Mouse (Mus musculus) forebrain, postnatal 0 days (tissue): ENCODE data around the gene Gapdh. TPM values are rescaled to one million over a fixed set of nuclear protein-coding genes. Genes with fewer than 3 reads are reported as not detected.

Experiments used
- ATAC-seq: fragments of 200-750 bp; cut with Nextera tagmentation; 2 replicates; pipeline ENCODE4 v1.8.0; 2017; ENCODE audit warnings: mild to moderate bottlenecking, moderate library complexity
- DNase-seq: peaks from one replicate; pipeline ENCODE4 v3.0.0-alpha.2; 2015
- H3K27ac ChIP-seq: fragments of 300-500 bp; sonication (generic); 2 replicates; pipeline ENCODE4 v1.5.1; 2014; ENCODE audit warnings: low read depth, mild to moderate bottlenecking, antibody characterized with exemption, low read length, moderate library complexity, mixed read lengths
- H3K27me3 ChIP-seq: fragments of 300-500 bp; sonication (generic); 2 replicates; pipeline ENCODE4 v1.6.1; 2014; ENCODE audit warnings: mild to moderate bottlenecking, low read length, mixed read lengths; ENCODE audit not compliant: insufficient read depth
- H3K36me3 ChIP-seq: fragments of 300-500 bp; sonication (generic); 2 replicates; pipeline ENCODE4 v1.6.1; 2014; ENCODE audit warnings: mild to moderate bottlenecking, moderate library complexity; ENCODE audit not compliant: insufficient read depth
- H3K4me1 ChIP-seq: fragments of 300-500 bp; sonication (generic); 2 replicates; pipeline ENCODE4 v1.6.1; 2014; ENCODE audit warnings: antibody characterized with exemption; ENCODE audit not compliant: insufficient read depth
- H3K4me2 ChIP-seq: fragments of 300-500 bp; sonication (generic); 2 replicates; pipeline ENCODE4 v1.6.1; 2014; ENCODE audit warnings: low read depth, mild to moderate bottlenecking, moderate library complexity
- H3K4me3 ChIP-seq: fragments of 300-500 bp; sonication (generic); 2 replicates; pipeline ENCODE4 v1.5.1; 2014; ENCODE audit warnings: low read depth, low read length, mixed read lengths
- H3K9ac ChIP-seq: fragments of 300-500 bp; sonication (generic); 2 replicates; pipeline ENCODE4 v1.6.1; 2014; ENCODE audit warnings: mild to moderate bottlenecking
- H3K9me3 ChIP-seq: fragments of 300-500 bp; sonication (generic); 2 replicates; pipeline ENCODE4 v1.6.1; 2016; ENCODE audit warnings: low read length
- CTCF ChIP-seq: sonication (generic); IDR thresholded peaks from 2 replicates; pipeline ENCODE4 v1.5.1; 2016; ENCODE audit warnings: antibody characterized with exemption, control low read depth, low read depth
- WGBS: fragments of 180-500 bp; shearing (Covaris S2); extraction: QIAGEN DNeasy Blood & Tissue Kit; methylation state at CpG from one replicate; pipeline ENCODE4 v1.1.7; 2014; 5-methylcytosine and 5-hydroxymethylcytosine counted together
- microRNA-seq, 2 experiments: library from miRNA; unstranded; fragments of <30 nt; microRNA quantifications; one replicate each; pipeline ENCODE4; 2016
- polyA plus RNA-seq: library from polyadenylated mRNA; unstranded; fragments of >200 nt; fragmentation: Nextera tagmentation; extraction: Ambion mirVana; gene quantifications from 2 replicates; pipeline ENCODE4 v1.2.1, GENCODE M21; 2015
- total RNA-seq: library from RNA; depleted of rRNA; stranded (reverse); fragments of >200 nt; gene quantifications from 2 replicates; pipeline ENCODE4 v1.2.3, GENCODE M21; 2014; rRNA removed

Gapdh gene
- total and polyA plus RNA-seq, 2 experiments from 2014 or later, result 1,543 to 2,022 TPM

DNA sequence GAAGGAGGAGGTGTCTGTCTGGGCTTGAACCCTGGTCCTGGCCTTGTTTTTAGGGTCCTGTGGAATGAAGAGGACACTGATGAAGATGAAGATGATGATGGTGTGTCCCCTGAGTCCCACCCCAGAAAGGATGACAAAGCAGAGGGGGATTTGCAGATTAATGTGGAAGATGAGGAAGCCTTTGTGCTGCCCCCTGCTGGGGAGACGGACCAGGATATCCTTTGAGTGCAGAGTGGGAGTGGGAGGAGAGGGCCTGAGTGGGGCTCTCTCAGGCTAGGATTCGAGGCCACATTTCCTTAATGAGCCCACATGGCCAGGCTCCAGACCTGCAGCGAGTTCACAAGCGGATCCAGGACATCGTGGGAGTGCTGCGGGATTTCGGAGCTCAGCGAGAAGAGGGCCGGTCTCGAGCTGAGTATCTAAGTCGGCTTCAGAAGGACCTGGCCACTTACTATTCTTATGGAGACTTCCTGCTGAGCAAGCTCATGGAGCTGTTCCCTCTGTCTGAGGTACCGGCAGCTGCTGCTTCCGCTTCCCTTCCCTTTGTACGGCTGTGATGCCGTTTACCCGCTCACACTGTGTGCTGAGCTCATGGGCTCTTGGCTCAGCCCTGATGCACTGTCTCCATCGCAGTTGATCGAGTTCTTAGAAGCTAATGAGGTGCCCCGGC is 29.1 kb downstream of the Gapdh start:
- Histone ChIP-seq H3K27me3 (no peaks in the 10 kb centered on the region), H3K4me1 (peaks cover 6% of the 10 kb centered on the region; the same call in 1 of the 2 replicates), H3K27ac (no peak overlapping the region), H3K4me3 (no peak overlapping the region), H3K9me3 (no peaks in the 10 kb centered on the region), H3K4me2 (no peak overlapping the region), H3K9ac (no peak overlapping the region), H3K36me3 (peaks cover 72% of the 10 kb centered on the region)
- peak; percentile 55 for DNase-seq
- 85% methylated on average over 19 of the region's 19 CpGs for WGBS
- peak; percentile 53 for ATAC-seq
- peak; percentile 71 for TF ChIP-seq CTCF

DNA sequence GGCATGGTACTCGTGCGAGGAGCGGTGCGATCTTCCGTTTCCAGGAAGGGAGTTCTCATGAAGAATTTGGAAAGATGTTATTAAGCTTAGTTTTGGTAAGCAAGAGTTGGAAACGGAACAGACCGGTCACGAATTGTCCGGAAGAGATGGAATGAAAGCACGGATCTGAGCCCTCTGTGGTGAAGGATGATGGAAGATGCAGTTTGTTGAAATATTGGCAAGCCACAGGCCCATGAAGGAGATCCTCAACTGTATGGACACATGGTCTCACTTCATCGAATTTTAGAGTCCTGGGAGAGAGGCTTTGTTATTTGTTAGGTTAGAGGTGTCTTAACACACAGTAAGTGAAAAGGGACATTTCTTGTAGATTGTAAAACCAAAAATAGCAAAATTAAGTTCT is 33.8 kb downstream of the Gapdh start:
- Histone ChIP-seq H3K4me2 (peak overlapping the region; percentile 84), H3K9ac (peak overlapping the region; percentile 65), H3K4me3 (peak overlapping the region; percentile 88), H3K27ac (no peak overlapping the region), H3K27me3 (no peaks in the 10 kb centered on the region), H3K9me3 (no peaks in the 10 kb centered on the region), H3K4me1 (peaks cover 6% of the 10 kb centered on the region; the same call in 1 of the 2 replicates), H3K36me3 (peaks cover 52% of the 10 kb centered on the region)
- TF ChIP-seq CTCF, result no peak
- DNase-seq (no peak), ATAC-seq (no peak)
- 11% methylated on average over 11 of the region's 11 CpGs for WGBS

DNA sequence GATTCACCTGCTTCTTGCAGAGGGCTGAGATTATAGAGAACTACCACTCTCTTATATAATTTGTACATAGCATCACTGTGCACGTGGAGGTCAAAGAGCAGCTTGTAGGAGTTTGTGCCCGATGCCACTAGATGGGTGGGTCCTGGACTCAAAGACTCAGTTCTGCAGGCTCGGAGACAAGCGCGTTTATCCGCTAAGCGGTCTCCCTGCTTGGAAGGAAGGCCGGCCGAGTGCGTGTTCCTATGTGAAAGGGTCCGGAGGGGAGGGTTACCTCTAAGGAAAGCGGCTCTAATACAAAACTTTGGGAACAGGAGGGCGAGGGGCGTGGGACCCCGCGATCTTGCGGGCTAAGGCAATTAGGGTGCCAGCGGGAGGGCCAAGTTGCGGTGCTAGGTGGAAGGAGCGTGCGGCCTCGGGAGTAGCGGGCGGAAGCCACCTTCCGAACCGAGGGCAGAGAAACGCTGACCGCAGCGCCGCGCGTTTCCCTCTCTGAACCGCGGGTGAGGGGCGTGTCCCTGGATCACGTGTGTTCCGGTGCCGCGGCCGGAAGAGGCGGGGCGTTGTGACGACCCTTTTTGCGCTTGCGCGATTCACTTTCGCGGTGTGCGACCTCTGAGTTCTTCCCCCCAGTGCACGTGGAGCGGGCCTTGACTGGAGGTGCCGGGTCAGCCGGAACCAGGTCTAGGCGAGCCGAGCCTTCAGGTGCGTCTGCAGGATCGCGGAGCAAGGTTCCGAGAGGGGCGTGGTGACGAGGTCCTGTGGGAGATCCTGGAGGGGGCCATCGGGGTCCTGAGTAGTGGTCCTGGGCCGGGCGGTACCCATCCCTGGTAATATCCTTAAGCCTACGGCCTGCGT is 34.7 kb downstream of the Gapdh start, which contains the start of gene Nop2:
TSS of gene Nop2 (plus strand) at position 608 of the 855 bp plus-strand sequence.
- peak; percentile 97 for ATAC-seq
- WGBS, result under 1% methylated on average over 66 of the region's 66 CpGs
- Histone ChIP-seq H3K27ac (peak within 1 kb of the TSS; percentile 51), H3K4me1 (peaks cover 6% of the 10 kb centered on the region; the same call in 1 of the 2 replicates), H3K36me3 (peaks cover 55% of the 10 kb centered on the region), H3K4me3 (peak within 1 kb of the TSS; percentile 88), H3K27me3 (no peaks in the 10 kb centered on the region), H3K4me2 (peak within 1 kb of the TSS; percentile 84), H3K9me3 (no peaks in the 10 kb centered on the region), H3K9ac (peak within 1 kb of the TSS; percentile 65)
- TF ChIP-seq CTCF, result no peak
- DNase-seq, result peak; percentile 96

DNA sequence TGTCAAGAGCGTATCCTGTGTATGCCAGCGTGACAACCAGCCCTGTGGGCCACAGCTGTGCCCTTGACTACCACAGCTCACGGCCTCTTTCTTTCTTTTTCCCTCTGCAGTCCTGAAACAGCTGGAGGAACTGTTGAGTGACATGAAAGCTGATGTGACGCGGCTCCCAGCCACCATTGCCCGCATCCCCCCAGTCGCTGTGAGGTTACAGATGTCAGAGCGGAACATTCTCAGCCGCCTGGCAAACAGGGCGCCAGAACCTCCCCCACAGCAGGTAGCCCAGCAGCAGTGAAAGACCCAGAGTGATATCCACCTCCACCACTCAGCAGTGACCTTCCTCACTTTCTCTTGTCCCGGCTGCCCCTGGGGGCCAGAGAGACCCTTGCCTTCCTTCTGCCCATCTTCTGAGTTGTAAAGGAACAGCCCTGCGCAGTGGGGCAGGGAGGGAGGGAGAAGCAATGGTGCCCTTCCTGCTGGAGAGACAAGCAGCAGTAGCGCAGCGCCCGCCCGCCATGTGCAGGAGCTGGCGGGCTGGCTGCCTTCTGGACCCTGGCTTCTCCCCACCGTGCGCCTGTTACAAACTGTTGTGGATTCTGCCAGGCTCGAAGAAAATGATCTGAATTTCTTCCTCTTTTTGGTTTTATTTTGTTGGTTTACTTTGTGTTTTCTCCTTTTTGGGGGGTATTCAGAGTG is 36.4 kb downstream of the Gapdh start:
- ATAC-seq (no peak), DNase-seq (no peak)
- 85% methylated on average over 20 of the region's 20 CpGs for WGBS
- Histone ChIP-seq H3K9me3 (no peaks in the 10 kb centered on the region), H3K9ac (no peak overlapping the region), H3K4me3 (no peak overlapping the region), H3K27ac (no peak overlapping the region), H3K36me3 (peaks cover 55% of the 10 kb centered on the region), H3K4me1 (peaks cover 6% of the 10 kb centered on the region; the same call in 1 of the 2 replicates), H3K27me3 (no peaks in the 10 kb centered on the region), H3K4me2 (no peak overlapping the region)
- no peak for TF ChIP-seq CTCF

DNA sequence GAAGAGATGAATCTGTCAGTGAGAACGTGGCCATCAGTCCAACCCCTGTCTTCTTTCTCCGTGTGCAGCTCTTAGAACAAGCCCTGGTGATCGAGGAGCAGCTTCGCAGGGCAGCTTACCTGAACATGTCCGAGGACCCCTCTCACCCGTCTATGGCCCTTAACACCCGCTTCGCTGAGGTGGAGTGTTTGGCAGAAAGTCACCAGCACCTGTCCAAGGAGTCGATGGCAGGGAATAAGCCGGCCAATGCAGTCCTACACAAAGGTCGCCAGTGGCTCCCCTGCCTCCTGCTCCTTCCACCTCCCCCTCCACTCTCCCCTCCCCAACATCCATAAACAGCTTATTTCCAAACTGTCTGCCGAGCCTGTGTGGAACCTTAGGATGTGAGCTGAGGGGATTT is 37.5 kb downstream of the Gapdh start:
- TF ChIP-seq CTCF, result no peak
- Histone ChIP-seq H3K4me2 (no peak overlapping the region), H3K4me1 (peaks cover 6% of the 10 kb centered on the region; the same call in 1 of the 2 replicates), H3K9ac (no peak overlapping the region), H3K4me3 (no peak overlapping the region), H3K27ac (no peak overlapping the region), H3K9me3 (no peaks in the 10 kb centered on the region), H3K36me3 (peaks cover 54% of the 10 kb centered on the region), H3K27me3 (no peaks in the 10 kb centered on the region)
- no peak for DNase-seq
- 88% methylated on average over 12 of the region's 12 CpGs for WGBS
- no peak for ATAC-seq

DNA sequence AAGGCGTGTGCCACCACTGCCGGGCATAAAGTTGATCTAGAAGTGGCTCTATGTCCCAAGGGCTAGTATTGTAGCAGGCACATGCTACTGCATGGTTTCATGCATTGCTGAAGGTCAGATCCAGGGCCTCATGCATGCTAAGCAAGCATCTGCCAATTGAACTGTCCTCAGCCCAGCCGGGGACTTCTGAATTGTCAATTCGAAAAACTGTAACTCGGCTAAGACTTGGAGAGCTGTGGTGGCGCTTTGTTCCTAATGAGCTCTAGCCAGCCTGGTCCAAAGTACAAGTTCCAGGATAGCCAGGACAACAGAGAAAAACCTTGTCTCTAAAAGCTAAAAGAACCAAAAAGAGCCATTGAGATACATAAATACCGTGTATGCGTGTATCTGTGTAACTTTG is 46.9 kb downstream of the Gapdh start:
- Histone ChIP-seq H3K9ac (no peak overlapping the region), H3K36me3 (peaks cover 86% of the 10 kb centered on the region), H3K9me3 (no peaks in the 10 kb centered on the region), H3K27ac (no peak overlapping the region), H3K4me2 (no peak overlapping the region), H3K4me3 (no peak overlapping the region), H3K27me3 (no peaks in the 10 kb centered on the region), H3K4me1 (no peaks in the 10 kb centered on the region)
- DNase-seq (no peak), ATAC-seq (no peak)
- WGBS, result 92% methylated on average over 8 of the region's 8 CpGs
- TF ChIP-seq CTCF, result no peak

DNA sequence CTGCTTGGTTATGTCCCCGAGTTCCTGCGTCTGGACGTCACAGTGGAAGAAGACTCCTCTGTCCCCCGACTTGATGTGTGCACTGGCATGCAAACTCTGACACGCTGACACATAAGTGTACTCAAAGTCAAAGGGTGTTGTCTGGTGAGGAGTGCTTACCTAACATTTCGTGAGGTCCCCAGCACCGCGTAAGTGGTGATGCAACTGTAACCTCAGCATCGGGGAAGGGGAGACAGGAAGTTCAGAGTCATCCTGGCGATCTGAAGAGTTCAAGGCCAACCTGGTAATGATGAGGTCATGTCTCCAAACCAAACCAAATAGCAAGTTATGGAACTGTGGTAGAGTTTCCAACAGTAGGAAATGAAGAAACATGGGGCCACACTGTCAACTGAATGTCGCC is 53.7 kb downstream of the Gapdh start:
- 95% methylated on average over 11 of the region's 11 CpGs for WGBS
- Histone ChIP-seq H3K4me2 (no peak overlapping the region), H3K9me3 (no peaks in the 10 kb centered on the region), H3K9ac (no peak overlapping the region), H3K4me3 (no peak overlapping the region), H3K4me1 (no peaks in the 10 kb centered on the region), H3K36me3 (peaks cover 90% of the 10 kb centered on the region), H3K27ac (no peak overlapping the region), H3K27me3 (no peaks in the 10 kb centered on the region)
- ATAC-seq (no peak), DNase-seq (no peak)
- TF ChIP-seq CTCF, result no peak

Small RNAs within 50 kb of the gene (microRNA-seq; reads per million reads assigned to microRNA genes)
- gene Mir3098, result 0.39 to 0.85 reads per million in 2 experiments

Other genes starting within 250 kb of the Gapdh start
- gene Ptms, start 246.4 kb downstream of the Gapdh start, total RNA-seq, result 722 and 784 TPM in 2 replicates
- gene Ptms, start 246.4 kb downstream of the Gapdh start, polyA plus RNA-seq, result 1,090 and 1,099 TPM in 2 replicates
- 432 and 471 TPM in 2 replicates for gene Mlf2, start 235.1 kb downstream of the Gapdh start, total RNA-seq
- 665 and 718 TPM in 2 replicates for gene Mlf2, start 235.1 kb downstream of the Gapdh start, polyA plus RNA-seq
- gene Cops7a, start 200.9 kb downstream of the Gapdh start, total RNA-seq, result 82.4 and 117 TPM in 2 replicates
- 87.8 and 93.0 TPM in 2 replicates for gene Cops7a, start 200.9 kb downstream of the Gapdh start, polyA plus RNA-seq
- 12.2 and 18.3 TPM in 2 replicates for gene Pianp, start 169.8 kb downstream of the Gapdh start, total RNA-seq
- gene Pianp, start 169.8 kb downstream of the Gapdh start, polyA plus RNA-seq, result 53.8 and 68.9 TPM in 2 replicates
- 24.7 and 34.5 TPM in 2 replicates for gene Zfp384, start 157.3 kb downstream of the Gapdh start, total RNA-seq
- 7.2 and 8.4 TPM in 2 replicates for gene Zfp384, start 157.3 kb downstream of the Gapdh start, polyA plus RNA-seq
- gene Ing4, start 126.7 kb downstream of the Gapdh start, total RNA-seq, result 83.4 and 103 TPM in 2 replicates
- 102 and 111 TPM in 2 replicates for gene Ing4, start 126.7 kb downstream of the Gapdh start, polyA plus RNA-seq
- 11.3 and 12.2 TPM in 2 replicates for gene Acrbp, start 116.8 kb downstream of the Gapdh start, total RNA-seq
- 11.4 and 13.8 TPM in 2 replicates for gene Acrbp, start 116.8 kb downstream of the Gapdh start, polyA plus RNA-seq
- 0.38 and 0.71 TPM in 2 replicates for gene Lpar5, start 98.5 kb downstream of the Gapdh start, total RNA-seq
- gene Lpar5, start 98.5 kb downstream of the Gapdh start, polyA plus RNA-seq, result 0.59 and 0.61 TPM in 2 replicates
- gene Chd4, start 70.5 kb downstream of the Gapdh start, total RNA-seq, result 121 and 141 TPM in 2 replicates
- gene Chd4, start 70.5 kb downstream of the Gapdh start, polyA plus RNA-seq, result 53.3 and 72.6 TPM in 2 replicates
- 47.2 and 56.0 TPM in 2 replicates for gene Nop2, start 34.6 kb downstream of the Gapdh start, total RNA-seq
- gene Nop2, start 34.6 kb downstream of the Gapdh start, polyA plus RNA-seq, result 39.6 and 43.5 TPM in 2 replicates
- gene Iffo1, start 21.2 kb downstream of the Gapdh start, total RNA-seq, result 24.6 and 28.8 TPM in 2 replicates
- gene Iffo1, start 21.2 kb downstream of the Gapdh start, polyA plus RNA-seq, result 12.8 and 18.3 TPM in 2 replicates
- gene Ncapd2, start 25.2 kb upstream of the Gapdh start, total RNA-seq, result 32.5 and 43.5 TPM in 2 replicates
- 18.9 and 25.8 TPM in 2 replicates for gene Ncapd2, start 25.2 kb upstream of the Gapdh start, polyA plus RNA-seq
- 51.3 and 54.0 TPM in 2 replicates for gene Mrpl51, start 25.3 kb upstream of the Gapdh start, total RNA-seq
- gene Mrpl51, start 25.3 kb upstream of the Gapdh start, polyA plus RNA-seq, result 146 and 148 TPM in 2 replicates
- gene Vamp1, start 49.1 kb upstream of the Gapdh start, total RNA-seq, result 6.7 and 12.9 TPM in 2 replicates
- 7.9 and 11.9 TPM in 2 replicates for gene Vamp1, start 49.1 kb upstream of the Gapdh start, polyA plus RNA-seq
- 2.5 and 4.3 TPM in 2 replicates for gene Tapbpl, start 65.4 kb upstream of the Gapdh start, total RNA-seq
- gene Tapbpl, start 65.4 kb upstream of the Gapdh start, polyA plus RNA-seq, result 3.7 and 6.9 TPM in 2 replicates
- gene Cd27, start 70.5 kb upstream of the Gapdh start, total RNA-seq, result not detected in 2 replicates
- 0.33 TPM in 1 of 2 replicates, not detected in the other for gene Cd27, start 70.5 kb upstream of the Gapdh start, polyA plus RNA-seq
- gene Tuba3a, start 119.6 kb upstream of the Gapdh start, total RNA-seq, result not detected in 2 replicates
- not detected in 2 replicates for gene Tuba3a, start 119.6 kb upstream of the Gapdh start, polyA plus RNA-seq
- gene Ltbr, start 147.4 kb upstream of the Gapdh start, total RNA-seq, result 14.9 and 19.9 TPM in 2 replicates
- 11.4 and 14.8 TPM in 2 replicates for gene Ltbr, start 147.4 kb upstream of the Gapdh start, polyA plus RNA-seq
- 0.67 and 1.2 TPM in 2 replicates for gene Scnn1a, start 154.2 kb upstream of the Gapdh start, total RNA-seq
- gene Scnn1a, start 154.2 kb upstream of the Gapdh start, polyA plus RNA-seq, result 1.0 and 1.5 TPM in 2 replicates
- gene Tnfrsf1a, start 182.9 kb upstream of the Gapdh start, total RNA-seq, result 6.8 and 12.1 TPM in 2 replicates
- 13.2 and 13.6 TPM in 2 replicates for gene Tnfrsf1a, start 182.9 kb upstream of the Gapdh start, polyA plus RNA-seq
- 0.15 and 1.00 TPM in 2 replicates for gene Plekhg6, start 214.3 kb upstream of the Gapdh start, total RNA-seq
- gene Plekhg6, start 214.3 kb upstream of the Gapdh start, polyA plus RNA-seq, result 0.16 TPM in 2 replicates